ENCODE assay signal across 9 mouse cellular contexts in genomic region chr16:18211417-18212171, GRCm38 (mm10). TPM values are rescaled to one million over a fixed set of nuclear protein-coding genes. Genes with fewer than 3 reads are reported as not detected.
DNase-seq lines count a peak whose midpoint lies in the region; ATAC-seq and TF ChIP-seq lines count a peak whose summit lies in the region.
"Had no signal": no experiment of that assay in that cellular context is flagged by ENCODE, and none has a peak within 500 bp of the region (broad histone marks: within the 10 kb centered on the region; RNA-seq: fewer than 3 reads in every experiment).

No protein-coding gene starts in this region.

- H3K27me3 ChIP-seq in forebrain, postnatal 0 days (ENCODE audit: insufficient read depth, low read length) = no peaks in the 10 kb centered on the region

- H3K9me3 ChIP-seq in forebrain, postnatal 0 days (ENCODE audit: low read length) = no peaks in the 10 kb centered on the region
- H3K9me3 ChIP-seq: megakaryocyte, embryonic 14.5 days had no signal

- no peaks in the 10 kb centered on the region for H3K36me3 ChIP-seq in forebrain, postnatal 0 days (ENCODE audit: insufficient read depth)

- H3K4me2 ChIP-seq in forebrain, postnatal 0 days (ENCODE audit: low read depth) = no peak overlapping the region

- DNase-seq in NIH3T3 (ENCODE audit: low read depth) = peak; percentile 92
- DNase-seq in cerebellum, adult 11-12 months = peak; percentile 86
- peak; percentile 96 for DNase-seq in forebrain, postnatal 0 days
- peak; percentile 66 for DNase-seq in hindlimb bud, embryonic 11.5 days (ENCODE audit: extremely low spot score, low read depth, low spot score)
- peak; percentile 93 to 98 for DNase-seq in left cerebral cortex, adult 18-20 months (ENCODE audit: low spot score in 2 of 2)
- peak; percentile 98 for DNase-seq in right cerebral cortex, postnatal 14 days
- DNase-seq in urinary bladder, postnatal 14 days (ENCODE audit: low spot score) = peak; percentile 84

- H3K9ac ChIP-seq in forebrain, postnatal 0 days = peak overlapping the region; percentile 14; the same call in 1 of the 2 replicates

- no peak overlapping the region for H3K4me3 ChIP-seq in forebrain, postnatal 0 days (ENCODE audit: low read depth, low read length)

- ATAC-seq in forebrain, postnatal 0 days = peak; percentile 2; the same call in 1 of the 2 replicates
- peak; percentile 78 for ATAC-seq in megakaryocyte progenitor cell, adult 5-6 weeks (replicated peaks; ENCODE audit: poor library complexity)

- WGBS in forebrain, postnatal 0 days = 47% methylated on average over 10 of the region's 10 CpGs

- no peak overlapping the region for H3K27ac ChIP-seq in forebrain, postnatal 0 days (ENCODE audit: low read depth, low read length)

- TF ChIP-seq CTCF in forebrain, postnatal 0 days (IDR thresholded peaks at IDR 0.05; ENCODE audit: low read depth) = peak; percentile 99

- peaks cover 19% of the 10 kb centered on the region for H3K4me1 ChIP-seq in forebrain, postnatal 0 days (ENCODE audit: insufficient read depth)

RNA-seq across cellular contexts. Expression of gene Ccdc188, which starts 6.1 kb away (rescaled TPM):
- total RNA-seq in forebrain, postnatal 0 days (2014; rRNA removed) = not detected in 2 replicates
- polyA plus RNA-seq in forebrain, postnatal 0 days (2015; fragmentation: Nextera tagmentation; extraction: Ambion mirVana) = 0.11 TPM in 1 of 2 replicates, not detected in the other
- total RNA-seq in left cerebral cortex, adult 18-20 months (2021) = not detected
- total RNA-seq in megakaryocyte progenitor cell, adult 5-6 weeks (2015) = not detected in 2 replicates
- total RNA-seq in megakaryocyte progenitor cell, adult 5-6 weeks (2017) = not detected in 2 replicates

RNA-seq across cellular contexts. Expression of gene Zdhhc8, which starts 23.3 kb away (rescaled TPM):
- 27.5 and 35.5 TPM in 2 replicates for total RNA-seq in forebrain, postnatal 0 days (2014; rRNA removed)
- 16.4 and 17.9 TPM in 2 replicates for polyA plus RNA-seq in forebrain, postnatal 0 days (2015; fragmentation: Nextera tagmentation; extraction: Ambion mirVana)
- 100 to 1,000 TPM; 106 to 124 TPM for total RNA-seq in left cerebral cortex, adult 18-20 months (2021)
- total RNA-seq in megakaryocyte progenitor cell, adult 5-6 weeks (2015) = 7.3 and 7.6 TPM in 2 replicates
- total RNA-seq in megakaryocyte progenitor cell, adult 5-6 weeks (2017) = 2.4 and 7.0 TPM in 2 replicates

RNA-seq across cellular contexts. Expression of gene Trmt2a, which starts 36.9 kb away (rescaled TPM):
- 74.9 and 82.4 TPM in 2 replicates for total RNA-seq in forebrain, postnatal 0 days (2014; rRNA removed)
- polyA plus RNA-seq in forebrain, postnatal 0 days (2015; fragmentation: Nextera tagmentation; extraction: Ambion mirVana) = 66.7 and 67.2 TPM in 2 replicates
- 10 to 100 TPM; 41.8 to 48.5 TPM for total RNA-seq in left cerebral cortex, adult 18-20 months (2021)
- total RNA-seq in megakaryocyte progenitor cell, adult 5-6 weeks (2015) = 95.7 and 111 TPM in 2 replicates
- 86.1 and 95.9 TPM in 2 replicates for total RNA-seq in megakaryocyte progenitor cell, adult 5-6 weeks (2017)

RNA-seq across cellular contexts. Expression of gene Ranbp1, which starts 36.9 kb away (rescaled TPM):
- total RNA-seq in forebrain, postnatal 0 days (2014; rRNA removed) = 171 and 209 TPM in 2 replicates
- 428 and 477 TPM in 2 replicates for polyA plus RNA-seq in forebrain, postnatal 0 days (2015; fragmentation: Nextera tagmentation; extraction: Ambion mirVana)
- total RNA-seq in left cerebral cortex, adult 18-20 months (2021) = 10 to 100 TPM; 85.5 to 91.0 TPM
- 621 and 642 TPM in 2 replicates for total RNA-seq in megakaryocyte progenitor cell, adult 5-6 weeks (2015)
- total RNA-seq in megakaryocyte progenitor cell, adult 5-6 weeks (2017) = 523 and 557 TPM in 2 replicates

RNA-seq across cellular contexts. Expression of gene Gm49776, which starts 46.5 kb away (rescaled TPM):
- not detected in 2 replicates for total RNA-seq in forebrain, postnatal 0 days (2014; rRNA removed)
- polyA plus RNA-seq in forebrain, postnatal 0 days (2015; fragmentation: Nextera tagmentation; extraction: Ambion mirVana) = 1.3 and 3.1 TPM in 2 replicates
- total RNA-seq in left cerebral cortex, adult 18-20 months (2021) = not detected
- total RNA-seq in megakaryocyte progenitor cell, adult 5-6 weeks (2015) = 0.44 TPM in 1 of 2 replicates, not detected in the other
- 0.62 TPM in 1 of 2 replicates, not detected in the other for total RNA-seq in megakaryocyte progenitor cell, adult 5-6 weeks (2017)
